Mouse (Mus musculus): Measurements from ENCODE around the gene Gm4763. TPM values are rescaled to one million over a fixed set of nuclear protein-coding genes. Genes with fewer than 3 reads are reported as not detected.
"Not testable (repeated sequence)": the region's sequence is repeated elsewhere in the genome, so short reads cannot be mapped to it uniquely, and the experiment has no call there.

The Gm4763 gene
- polyA plus RNA-seq, 1 experiment from 2014 or later = not detected

GRCm38 (mm10) chr7:24751610-24752009, 24.9 kb upstream of the Gm4763 start:
- H3K27me3 ChIP-seq (ENCODE audit: control insufficient read depth, insufficient read depth, low read depth, low read length) = no peaks in the 10 kb centered on the region
- no peak overlapping the region for H3K9ac ChIP-seq (ENCODE audit: low read depth, low read length)
- no peak overlapping the region for H3K27ac ChIP-seq (ENCODE audit: low read length)
- no peaks in the 10 kb centered on the region for H3K9me3 ChIP-seq (replicated peaks; ENCODE audit: control insufficient read depth, low read length)
- no peaks in the 10 kb centered on the region for H3K36me3 ChIP-seq (ENCODE audit: control insufficient read depth, insufficient read depth)
- no peak overlapping the region for H3K4me2 ChIP-seq (ENCODE audit: low read depth, low read length)
- ATAC-seq (ENCODE audit: low read depth) = no peak
- WGBS (ENCODE audit: insufficient replicate concordance) = 62% methylated on average over 2 of the region's 2 CpGs
- H3K4me3 ChIP-seq (ENCODE audit: low read depth, low read length) = no peak overlapping the region
- H3K4me1 ChIP-seq (ENCODE audit: control insufficient read depth, low read depth, low read length) = no peaks in the 10 kb centered on the region

GRCm38 (mm10) chr7:24750695-24751094, 24.0 kb upstream of the Gm4763 start:
- no peak overlapping the region for H3K9ac ChIP-seq (ENCODE audit: low read depth, low read length)
- no peaks in the 10 kb centered on the region for H3K36me3 ChIP-seq (ENCODE audit: control insufficient read depth, insufficient read depth)
- WGBS (ENCODE audit: insufficient replicate concordance) = 27% methylated on average over 4 of the region's 4 CpGs
- H3K4me1 ChIP-seq (ENCODE audit: control insufficient read depth, low read depth, low read length) = no peaks in the 10 kb centered on the region
- H3K27ac ChIP-seq (ENCODE audit: low read length) = no peak overlapping the region
- ATAC-seq (ENCODE audit: low read depth) = no peak
- no peaks in the 10 kb centered on the region for H3K9me3 ChIP-seq (replicated peaks; ENCODE audit: control insufficient read depth, low read length)
- no peak overlapping the region for H3K4me3 ChIP-seq (ENCODE audit: low read depth, low read length)
- no peaks in the 10 kb centered on the region for H3K27me3 ChIP-seq (ENCODE audit: control insufficient read depth, insufficient read depth, low read depth, low read length)
- no peak overlapping the region for H3K4me2 ChIP-seq (ENCODE audit: low read depth, low read length)

- Histone ChIP-seq H3K27ac (ENCODE audit: low read length) (no peak overlapping the region), H3K27me3 (ENCODE audit: control insufficient read depth, insufficient read depth, low read depth, low read length) (no peaks in the 10 kb centered on the region; the same call in 1 of the 2 replicates), H3K9ac (ENCODE audit: low read depth, low read length) (no peak overlapping the region), H3K9me3 (replicated peaks; ENCODE audit: control insufficient read depth, low read length) (no peaks in the 10 kb centered on the region), H3K4me3 (ENCODE audit: low read depth, low read length) (no peak overlapping the region), H3K4me1 (ENCODE audit: control insufficient read depth, low read depth, low read length) (no peaks in the 10 kb centered on the region), H3K4me2 (ENCODE audit: low read depth, low read length) (no peak overlapping the region), H3K36me3 (ENCODE audit: control insufficient read depth, insufficient read depth) (no peaks in the 10 kb centered on the region)
- ATAC-seq (ENCODE audit: low read depth) = no peak; the same call in 1 of the 2 replicates
- 18% methylated on average over 17 of the region's 17 CpGs for WGBS (ENCODE audit: insufficient replicate concordance)
Measured at GRCm38 (mm10) chr7:24735970-24736670, 9.4 kb upstream of the Gm4763 start.

GRCm38 (mm10) chr7:24715039-24715438, 11.7 kb downstream of the Gm4763 start:
- ATAC-seq (ENCODE audit: low read depth) = no peak
- Histone ChIP-seq H3K9me3 (replicated peaks; ENCODE audit: control insufficient read depth, low read length) (no peaks in the 10 kb centered on the region), H3K27me3 (ENCODE audit: control insufficient read depth, insufficient read depth, low read depth, low read length) (no peaks in the 10 kb centered on the region), H3K9ac (ENCODE audit: low read depth, low read length) (no peak overlapping the region), H3K4me2 (ENCODE audit: low read depth, low read length) (no peak overlapping the region), H3K4me1 (ENCODE audit: control insufficient read depth, low read depth, low read length) (no peaks in the 10 kb centered on the region), H3K27ac (ENCODE audit: low read length) (no peak overlapping the region), H3K4me3 (ENCODE audit: low read depth, low read length) (no peak overlapping the region), H3K36me3 (ENCODE audit: control insufficient read depth, insufficient read depth) (no peaks in the 10 kb centered on the region)
- WGBS (ENCODE audit: insufficient replicate concordance) = 43% methylated on average over 6 of the region's 6 CpGs

GRCm38 (mm10) chr7:24708832-24709292, 17.8 kb downstream of the Gm4763 start, which contains the start of gene BC049730:
TSS of gene BC049730 (plus strand) at chr7:24709242.
- WGBS (ENCODE audit: insufficient replicate concordance) = 79% methylated on average over 14 of the region's 14 CpGs
- no peaks in the 10 kb centered on the region for H3K4me1 ChIP-seq (ENCODE audit: control insufficient read depth, low read depth, low read length)
- H3K4me3 ChIP-seq (ENCODE audit: low read depth, low read length) = no peak within 1 kb of the TSS
- no peak within 1 kb of the TSS for H3K9ac ChIP-seq (ENCODE audit: low read depth, low read length)
- H3K27ac ChIP-seq (ENCODE audit: low read length) = no peak within 1 kb of the TSS
- no peak within 1 kb of the TSS for H3K4me2 ChIP-seq (ENCODE audit: low read depth, low read length)
- H3K36me3 ChIP-seq (ENCODE audit: control insufficient read depth, insufficient read depth) = no peaks in the 10 kb centered on the region
- no peaks in the 10 kb centered on the region for H3K27me3 ChIP-seq (ENCODE audit: control insufficient read depth, insufficient read depth, low read depth, low read length)
- H3K9me3 ChIP-seq (replicated peaks; ENCODE audit: control insufficient read depth, low read length) = no peaks in the 10 kb centered on the region
- ATAC-seq (ENCODE audit: low read depth) = no peak

- H3K4me1 ChIP-seq (ENCODE audit: control insufficient read depth, low read depth, low read length); H3K4me2 ChIP-seq (ENCODE audit: low read depth, low read length); ATAC-seq (ENCODE audit: low read depth); H3K36me3 ChIP-seq (ENCODE audit: control insufficient read depth, insufficient read depth); H3K27me3 ChIP-seq (ENCODE audit: control insufficient read depth, insufficient read depth, low read depth, low read length); H3K9ac ChIP-seq (ENCODE audit: low read depth, low read length); H3K27ac ChIP-seq (ENCODE audit: low read length); H3K9me3 ChIP-seq (replicated peaks; ENCODE audit: control insufficient read depth, low read length); H3K4me3 ChIP-seq (ENCODE audit: low read depth, low read length): not testable (repeated sequence)
- 68% methylated on average over 9 of the region's 9 CpGs for WGBS (ENCODE audit: insufficient replicate concordance)
Measured at GRCm38 (mm10) chr7:24702841-24703240, 23.9 kb downstream of the Gm4763 start.

GRCm38 (mm10) chr7:24697891-24698290, 28.8 kb downstream of the Gm4763 start:
- H3K9me3 ChIP-seq (replicated peaks; ENCODE audit: control insufficient read depth, low read length); H3K9ac ChIP-seq (ENCODE audit: low read depth, low read length); H3K27ac ChIP-seq (ENCODE audit: low read length); ATAC-seq (ENCODE audit: low read depth); H3K4me2 ChIP-seq (ENCODE audit: low read depth, low read length); H3K36me3 ChIP-seq (ENCODE audit: control insufficient read depth, insufficient read depth); H3K27me3 ChIP-seq (ENCODE audit: control insufficient read depth, insufficient read depth, low read depth, low read length); H3K4me3 ChIP-seq (ENCODE audit: low read depth, low read length); H3K4me1 ChIP-seq (ENCODE audit: control insufficient read depth, low read depth, low read length): not testable (repeated sequence)
- 80% methylated on average over 4 of the region's 4 CpGs for WGBS (ENCODE audit: insufficient replicate concordance)

- H3K9ac ChIP-seq (ENCODE audit: low read depth, low read length); H3K9me3 ChIP-seq (replicated peaks; ENCODE audit: control insufficient read depth, low read length); H3K4me1 ChIP-seq (ENCODE audit: control insufficient read depth, low read depth, low read length); H3K27ac ChIP-seq (ENCODE audit: low read length); H3K4me2 ChIP-seq (ENCODE audit: low read depth, low read length); ATAC-seq (ENCODE audit: low read depth); H3K27me3 ChIP-seq (ENCODE audit: control insufficient read depth, insufficient read depth, low read depth, low read length); H3K36me3 ChIP-seq (ENCODE audit: control insufficient read depth, insufficient read depth); H3K4me3 ChIP-seq (ENCODE audit: low read depth, low read length): not testable (repeated sequence)
- 77% methylated on average over 3 of the region's 3 CpGs for WGBS (ENCODE audit: insufficient replicate concordance)
Measured at GRCm38 (mm10) chr7:24692693-24693092, 34.0 kb downstream of the Gm4763 start.

- WGBS (ENCODE audit: insufficient replicate concordance) = 78% methylated on average over 10 of the region's 10 CpGs
- not testable (repeated sequence) for H3K27ac ChIP-seq (ENCODE audit: low read length); H3K4me3 ChIP-seq (ENCODE audit: low read depth, low read length); H3K36me3 ChIP-seq (ENCODE audit: control insufficient read depth, insufficient read depth); H3K4me2 ChIP-seq (ENCODE audit: low read depth, low read length); H3K9ac ChIP-seq (ENCODE audit: low read depth, low read length); H3K9me3 ChIP-seq (replicated peaks; ENCODE audit: control insufficient read depth, low read length); H3K27me3 ChIP-seq (ENCODE audit: control insufficient read depth, insufficient read depth, low read depth, low read length); H3K4me1 ChIP-seq (ENCODE audit: control insufficient read depth, low read depth, low read length); ATAC-seq (ENCODE audit: low read depth)
Measured at GRCm38 (mm10) chr7:24687519-24687918, 39.2 kb downstream of the Gm4763 start.

Measured in liver, embryonic 16.5 days (tissue).